ENCODE assay signal across 16 mouse cellular contexts in the genomic region with DNA sequence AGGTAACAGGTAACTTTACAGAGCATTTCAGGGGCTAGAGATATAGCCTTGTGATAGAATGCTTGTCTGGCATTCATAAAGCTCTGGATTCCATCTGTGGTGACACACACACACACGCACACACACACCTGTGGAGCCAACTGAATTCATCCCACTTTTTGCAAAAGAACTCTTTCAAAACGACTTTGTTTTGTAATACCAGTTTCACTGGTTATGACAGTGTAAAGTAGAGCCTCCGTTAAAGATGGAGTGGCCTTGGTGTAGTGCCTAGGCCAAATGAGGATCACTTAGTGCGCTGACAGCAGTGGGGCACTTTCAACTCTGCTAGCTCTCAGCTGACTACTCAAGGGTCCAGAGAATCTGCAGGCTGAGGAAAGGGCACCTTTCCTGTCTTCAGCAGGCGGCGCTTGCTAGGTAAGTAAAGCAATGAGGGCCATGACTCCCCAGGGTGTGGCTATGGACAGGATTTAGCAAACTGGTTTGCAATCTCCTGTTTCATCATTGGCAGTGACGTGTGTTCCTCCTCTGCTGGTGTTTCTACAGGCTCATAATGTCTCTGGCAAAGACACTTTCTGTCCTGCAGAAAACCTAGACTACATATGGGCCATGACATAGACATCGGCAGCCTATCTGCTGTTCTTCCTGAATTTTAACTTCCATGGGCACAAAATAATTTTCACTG.
"Had no signal": no experiment of that assay in that cellular context is flagged by ENCODE, and none has a peak within 500 bp of the region (broad histone marks: within the 10 kb centered on the region; RNA-seq: fewer than 3 reads in every experiment).

No protein-coding gene starts in this region.

- H3K36me3 ChIP-seq: kidney, embryonic 15.5 days; limb, embryonic 12.5 days; midbrain, embryonic 15.5 days; neural tube, embryonic 15.5 days; stomach, embryonic 15.5 days had no signal

- DNase-seq: kidney, adult 2 months; kidney, postnatal 14 days; lung, adult 2 months; lung, postnatal 36 days; thymus, adult 2 months; thymus, postnatal 25 days had no signal

- H3K4me1 ChIP-seq: kidney, embryonic 15.5 days; limb, embryonic 12.5 days; megakaryocyte, embryonic 14.5 days; midbrain, embryonic 15.5 days; neural tube, embryonic 15.5 days; stomach, embryonic 15.5 days had no signal

- H3K4me3 ChIP-seq: kidney, embryonic 15.5 days; left cerebral cortex, adult 2 months; limb, embryonic 12.5 days; megakaryocyte, embryonic 14.5 days; midbrain, embryonic 15.5 days; neural tube, embryonic 15.5 days; stomach, embryonic 15.5 days had no signal

- H3K27me3 ChIP-seq: kidney, embryonic 15.5 days; limb, embryonic 12.5 days; megakaryocyte, embryonic 14.5 days; midbrain, embryonic 15.5 days; neural tube, embryonic 15.5 days; stomach, embryonic 15.5 days had no signal

- H3K27ac ChIP-seq: kidney, embryonic 15.5 days; left cerebral cortex, adult 2 months; limb, embryonic 12.5 days; midbrain, embryonic 15.5 days; neural tube, embryonic 15.5 days; stomach, embryonic 15.5 days had no signal

- H3K4me2 ChIP-seq: kidney, embryonic 15.5 days; limb, embryonic 12.5 days; midbrain, embryonic 11.5 days; midbrain, embryonic 15.5 days; neural tube, embryonic 15.5 days; stomach, embryonic 15.5 days had no signal

- H3K9ac ChIP-seq: kidney, embryonic 15.5 days; limb, embryonic 12.5 days; midbrain, embryonic 15.5 days; neural tube, embryonic 15.5 days; stomach, embryonic 15.5 days had no signal

- H3K9me3 ChIP-seq: kidney, embryonic 15.5 days; limb, embryonic 12.5 days; midbrain, embryonic 15.5 days; neural tube, embryonic 15.5 days; stomach, embryonic 15.5 days had no signal

- ATAC-seq: intestine, embryonic 16.5 days; lung, postnatal 0 days; midbrain, embryonic 15.5 days had no signal
